Mouse (Mus musculus): Measurements from ENCODE around the gene Bzw1. TPM values are rescaled to one million over a fixed set of nuclear protein-coding genes. Genes with fewer than 3 reads are reported as not detected.
A peak's percentile ranks its signal among the peaks of the same experiment; 100 is the strongest.

The Bzw1 gene
- total RNA-seq, 2 experiments from 2014 or later: 155 to 172 TPM

GRCm38 (mm10) chr1:58395341-58395740, 2.6 kb downstream of the Bzw1 start:
- DNase-seq (ENCODE audit: low spot score in 2 of 2): no peak

GRCm38 (mm10) chr1:58396179-58396578, 3.5 kb downstream of the Bzw1 start:
- DNase-seq (ENCODE audit: low spot score in 2 of 2): no peak

DNA sequence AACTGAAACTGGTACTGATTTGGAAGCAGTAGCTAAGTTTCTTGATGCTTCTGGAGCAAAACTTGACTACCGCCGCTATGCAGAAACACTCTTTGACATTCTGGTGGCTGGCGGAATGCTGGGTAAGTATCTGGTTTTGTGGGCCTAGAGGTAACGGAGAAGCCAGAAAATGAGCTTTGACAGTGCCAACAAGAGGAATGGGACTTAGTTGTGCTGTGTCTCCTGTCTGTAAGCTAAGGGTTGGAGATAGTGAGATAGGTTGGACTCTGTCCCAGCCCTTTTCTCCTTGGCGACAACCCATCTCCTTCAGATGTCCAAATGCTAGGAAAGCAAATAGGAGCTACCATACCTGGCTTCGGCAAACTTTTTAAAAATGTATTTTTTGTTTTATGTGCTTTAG, 5.0 kb downstream of the Bzw1 start:
- no peak for DNase-seq (ENCODE audit: low spot score in 2 of 2)

GRCm38 (mm10) chr1:58401396-58401795, 8.7 kb downstream of the Bzw1 start:
- no peak for DNase-seq (ENCODE audit: low spot score in 2 of 2)

DNA sequence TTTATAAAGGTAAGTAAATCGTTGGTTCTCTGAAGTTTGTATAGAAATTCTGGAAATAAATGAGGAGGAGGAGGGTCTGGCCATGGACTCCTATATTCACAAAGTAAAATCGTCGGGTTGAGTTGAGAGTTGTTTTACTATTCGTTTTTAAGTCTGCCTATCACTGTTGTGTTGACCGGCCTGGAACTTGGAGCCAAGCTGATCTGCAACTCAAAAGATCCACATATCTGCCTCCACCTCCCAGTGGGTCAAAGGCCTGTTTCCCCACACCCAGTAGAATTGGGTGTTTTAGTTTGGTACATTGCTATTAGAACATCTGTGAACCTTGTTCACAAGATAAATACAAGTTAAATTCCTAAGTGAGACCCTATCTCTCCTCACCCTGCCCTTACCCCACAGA, 11.0 kb downstream of the Bzw1 start:
- DNase-seq (ENCODE audit: low spot score in 2 of 2): no peak

GRCm38 (mm10) chr1:58407321-58407720, 14.6 kb downstream of the Bzw1 start:
- DNase-seq (ENCODE audit: low spot score in 2 of 2): no peak

DNA sequence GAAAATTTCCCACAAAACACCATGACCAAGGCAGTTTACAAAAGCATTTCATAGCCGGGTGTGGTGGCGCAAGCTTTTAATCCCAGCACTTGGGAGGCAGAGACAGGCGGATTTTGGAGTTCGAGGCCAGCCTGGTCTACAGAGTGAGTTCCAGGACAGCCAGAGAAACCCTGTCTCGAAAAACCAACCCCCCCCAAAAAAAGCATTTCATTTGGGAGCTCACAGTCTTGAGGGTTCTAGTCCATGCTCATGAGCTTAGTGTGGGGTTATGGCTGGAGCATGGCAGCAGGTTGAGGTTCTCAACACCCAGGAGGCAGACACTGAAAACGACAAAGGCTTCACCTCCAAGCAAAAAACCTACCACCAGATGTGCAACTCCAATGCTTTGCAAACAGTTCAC, 15.4 kb downstream of the Bzw1 start:
- no peak for DNase-seq (ENCODE audit: low spot score in 2 of 2)

GRCm38 (mm10) chr1:58409553-58410197, 17.0 kb downstream of the Bzw1 start:
- no peak for DNase-seq (ENCODE audit: low spot score in 2 of 2)

DNA sequence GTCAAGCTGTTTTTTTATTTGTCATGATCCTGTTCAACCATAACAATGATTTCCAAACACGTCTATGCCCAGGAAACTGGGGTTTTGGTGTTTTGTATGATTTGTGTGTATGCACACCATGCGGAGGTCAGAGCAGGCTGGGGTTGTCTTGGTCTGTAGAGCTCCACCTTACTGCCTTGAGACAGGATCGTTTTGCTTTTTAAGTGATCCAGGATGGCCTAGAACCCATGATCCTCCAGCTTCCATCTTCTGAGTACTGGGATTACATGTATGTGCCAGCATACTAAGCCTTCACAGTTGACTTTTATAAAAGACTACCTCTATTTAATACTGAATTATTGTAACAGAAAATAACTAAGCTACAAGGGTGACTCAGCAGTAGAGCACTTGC, 17.5 kb downstream of the Bzw1 start:
- DNase-seq (ENCODE audit: low spot score in 2 of 2): no peak

DNA sequence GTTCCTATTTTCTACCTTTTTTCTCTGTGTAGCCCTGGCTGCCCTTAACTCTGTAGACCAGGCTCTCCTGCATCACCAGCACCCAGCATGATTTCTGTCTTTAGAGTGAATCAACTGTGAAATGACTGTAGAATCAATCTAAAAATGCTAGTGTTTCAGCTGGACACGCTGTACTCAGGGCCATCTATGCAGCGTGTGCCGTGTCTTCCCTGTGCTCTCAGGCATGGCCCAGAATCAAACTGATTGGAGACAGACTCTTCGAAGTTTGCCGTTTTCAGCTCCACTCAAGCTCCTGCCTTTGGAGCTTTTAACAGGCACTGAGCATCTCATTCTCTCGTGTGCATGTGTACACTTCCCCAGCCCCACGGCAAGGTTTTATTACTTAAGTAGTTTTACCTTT, 18.1 kb downstream of the Bzw1 start:
- DNase-seq (ENCODE audit: low spot score in 2 of 2): no peak

- DNase-seq (ENCODE audit: low spot score in 2 of 2): no peak
Observed at GRCm38 (mm10) chr1:58415442-58415841, 22.7 kb downstream of the Bzw1 start.

GRCm38 (mm10) chr1:58416048-58416447, 23.4 kb downstream of the Bzw1 start:
- no peak for DNase-seq (ENCODE audit: low spot score in 2 of 2)

DNA sequence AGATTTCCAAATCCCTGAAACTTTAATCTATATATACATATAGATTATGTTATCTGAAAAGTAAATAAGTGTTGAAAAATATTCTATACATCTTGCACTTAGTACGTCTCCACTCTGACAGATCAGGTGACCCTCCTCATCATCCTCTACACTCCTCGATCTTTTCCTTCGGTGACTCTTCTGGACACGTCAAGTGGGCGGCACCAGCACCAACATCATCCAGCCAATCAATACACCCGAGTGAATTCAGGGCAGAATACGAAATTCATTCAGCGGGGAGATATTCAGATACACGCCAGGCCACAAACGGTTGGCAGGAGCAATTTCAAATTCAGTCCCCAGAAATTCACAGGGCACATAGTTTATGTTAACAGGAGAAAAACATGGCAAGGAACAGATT, 27.3 kb downstream of the Bzw1 start:
- DNase-seq (ENCODE audit: low spot score in 2 of 2): no peak

GRCm38 (mm10) chr1:58420961-58421360, 28.3 kb downstream of the Bzw1 start:
- no peak for DNase-seq (ENCODE audit: low spot score in 2 of 2)

- DNase-seq (ENCODE audit: low spot score in 2 of 2): no peak
Observed at GRCm38 (mm10) chr1:58422879-58423278, 30.2 kb downstream of the Bzw1 start.

GRCm38 (mm10) chr1:58423371-58424248, 30.9 kb downstream of the Bzw1 start, which contains the start of gene Clk1:
Gene Clk1 (minus strand): TSS chr1:58424066.
- DNase-seq (ENCODE audit: low spot score in 2 of 2): peak; percentile 98 to 99

DNA sequence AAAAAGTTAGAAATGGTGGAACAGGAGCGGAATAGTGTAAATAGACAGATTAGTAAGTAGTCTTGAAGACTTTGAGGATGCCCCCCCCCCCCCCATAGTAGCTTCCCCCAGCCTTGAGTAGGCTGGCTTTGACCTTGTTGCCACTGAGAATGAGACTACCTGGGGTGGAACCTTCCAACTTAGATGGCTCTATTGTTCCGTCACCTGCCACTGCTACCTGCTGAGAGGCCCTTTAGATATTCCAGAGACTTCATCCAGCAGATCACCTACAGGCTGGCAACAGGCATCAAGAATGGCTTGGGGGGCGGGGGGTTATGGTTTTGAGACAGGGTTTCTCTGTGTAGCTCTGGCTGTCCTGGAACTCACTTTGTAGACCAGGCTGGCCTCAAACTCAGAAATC, 31.9 kb downstream of the Bzw1 start:
- no peak for DNase-seq (ENCODE audit: low spot score in 2 of 2)

DNA sequence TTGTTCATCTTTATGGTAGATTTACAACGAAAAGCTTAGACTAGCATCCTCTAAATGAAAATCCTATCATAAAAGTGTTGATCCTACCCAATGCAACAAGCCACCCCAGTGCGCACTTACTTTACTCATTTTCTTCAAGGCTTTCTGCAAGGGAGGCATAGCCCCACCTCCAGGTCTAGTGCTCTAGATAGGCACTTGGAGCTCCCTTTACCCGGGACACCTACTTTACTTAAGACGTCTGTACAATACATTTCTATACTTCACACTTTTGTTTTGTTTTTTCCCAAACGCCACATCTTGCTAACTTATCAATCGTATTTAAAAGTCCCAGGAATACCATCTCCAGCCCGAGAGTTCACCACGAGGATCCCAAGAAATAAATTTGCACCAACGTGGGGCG, 52.0 kb downstream of the Bzw1 start:
- no peak for DNase-seq (ENCODE audit: low spot score in 2 of 2)

- peak; percentile 67 to 71 for DNase-seq (ENCODE audit: low spot score in 2 of 2)
Observed at GRCm38 (mm10) chr1:58445143-58445722, 52.5 kb downstream of the Bzw1 start, which contains the start of the genes Nif3l1 and Ppil3. Gene Nif3l1 (plus strand): TSS chr1:58445151. Gene Ppil3 (minus strand): TSS chr1:58445486.

GRCm38 (mm10) chr1:58445861-58446260, 53.2 kb downstream of the Bzw1 start:
- no peak for DNase-seq (ENCODE audit: low spot score in 2 of 2)

DNA sequence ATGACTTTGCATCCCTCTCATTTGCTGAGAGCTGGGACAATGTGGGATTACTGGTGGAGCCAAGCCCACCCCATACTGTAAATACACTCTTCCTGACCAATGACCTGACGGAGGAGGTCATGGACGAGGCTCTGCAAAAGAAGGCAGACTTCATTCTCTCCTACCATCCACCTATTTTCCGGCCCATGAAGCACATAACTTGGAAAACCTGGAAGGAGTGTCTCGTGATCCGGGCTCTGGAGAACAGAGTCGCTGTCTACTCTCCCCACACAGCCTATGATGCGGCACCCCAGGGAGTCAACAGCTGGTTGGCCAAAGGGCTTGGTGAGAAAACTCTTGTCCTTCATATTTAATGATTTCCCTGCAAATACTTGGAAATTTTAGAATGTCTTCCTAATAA, 55.1 kb downstream of the Bzw1 start:
- no peak for DNase-seq (ENCODE audit: low spot score in 2 of 2)

DNA sequence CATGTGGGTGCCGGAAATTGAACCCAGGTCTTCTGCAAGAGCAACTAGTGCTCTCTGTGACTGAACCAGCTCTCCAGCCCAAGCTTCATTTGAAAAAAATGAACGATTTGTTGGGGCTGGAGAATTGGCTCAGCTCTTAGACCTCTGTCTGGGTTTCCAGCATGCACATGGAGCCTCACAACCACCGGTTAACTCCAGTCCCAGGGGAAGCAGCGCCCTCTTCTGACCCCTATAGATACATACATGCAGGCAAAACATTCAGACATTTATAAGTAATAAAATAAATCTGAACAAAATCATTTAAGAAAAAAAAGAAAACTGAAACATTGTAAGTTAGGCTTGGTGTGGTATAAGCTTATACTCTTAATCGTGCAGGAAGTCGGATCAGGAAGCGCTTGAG, 55.7 kb downstream of the Bzw1 start:
- no peak for DNase-seq (ENCODE audit: low spot score in 2 of 2)
